Mouse (Mus musculus) MEL (cell line): ENCODE measurements at regions not wholly inside any gene's neighbourhood (a gene's known extent, or its start where the extent isn't known, plus 50 kb on each side); places are given as distances from the start of the nearest gene placed in this dataset.

Experiments
- DNase-seq: peaks from one replicate; pipeline ENCODE4 v3.0.0; 2011; ENCODE audit warnings: low read depth, low spot score
- H3K27ac ChIP-seq: 2 replicates; pipeline ENCODE4 v1.5.1; 2012; ENCODE audit warnings: low read depth, mild to moderate bottlenecking, control low read depth, low read length, moderate library complexity; ENCODE audit not compliant: control insufficient read depth
- H3K27me3 ChIP-seq, 2 experiments: fragments of 150-350 bp in 1 of 2; sonication (generic) in 1 of 2; 2 replicates each; pipeline ENCODE4 v1.6.1; 2012; ENCODE audit warnings: low read length in 2 of 2, mild to moderate bottlenecking in 2 of 2, improper control_type of control experiment in 1 of 2, moderate library complexity in 1 of 2; ENCODE audit not compliant: insufficient read depth in 2 of 2, control insufficient read depth in 1 of 2
- H3K36me3 ChIP-seq, 2 experiments: 2 replicates each; pipeline ENCODE4 v1.6.1; 2012 to 2014; ENCODE audit warnings: low read length in 2 of 2, improper control_type of control experiment in 1 of 2, inconsistent platforms in 1 of 2, mild to moderate bottlenecking in 1 of 2; ENCODE audit not compliant: insufficient read depth in 2 of 2, control insufficient read depth in 1 of 2
- H3K4me1 ChIP-seq, 2 experiments: fragments of 150-350 bp in 1 of 2; sonication (generic) in 1 of 2; 2 replicates each; pipeline ENCODE4 v1.6.1; 2012; ENCODE audit warnings: low read length in 2 of 2, improper control_type of control experiment in 1 of 2, mild to moderate bottlenecking in 1 of 2; ENCODE audit not compliant: insufficient read depth in 2 of 2, control insufficient read depth in 1 of 2
- H3K4me3 ChIP-seq, 2 experiments: fragments of 150-350 bp in 1 of 2; sonication (generic) in 1 of 2; 2 replicates each; pipeline ENCODE4 v1.5.1; 2012; ENCODE audit warnings: low read depth in 2 of 2, low read length in 2 of 2, mild to moderate bottlenecking in 2 of 2, moderate library complexity in 2 of 2, control low read depth in 1 of 2, improper control_type of control experiment in 1 of 2; ENCODE audit not compliant: control insufficient read depth in 1 of 2, insufficient read depth in 1 of 2
- H3K79me2 ChIP-seq: 2 replicates; pipeline ENCODE4 v1.6.1; 2012; ENCODE audit warnings: mild to moderate bottlenecking, low read length, moderate library complexity; ENCODE audit not compliant: control insufficient read depth, poor library complexity, insufficient read depth
- H3K9ac ChIP-seq: 2 replicates; pipeline ENCODE4 v1.6.1; 2012; ENCODE audit warnings: low read depth, mild to moderate bottlenecking, control low read depth, low read length, moderate library complexity; ENCODE audit not compliant: control insufficient read depth, poor library complexity, severe bottlenecking
- H3K9me3 ChIP-seq: fragments of 150-350 bp; sonication (generic); replicated peaks from 2 replicates; pipeline ENCODE4 v1.6.1; 2012; ENCODE audit warnings: mild to moderate bottlenecking, low read length, improper control_type of control experiment, moderate library complexity; ENCODE audit not compliant: insufficient read depth
- CHD2 ChIP-seq: IDR thresholded peaks from 2 replicates; pipeline ENCODE4 v1.6.1; 2011; ENCODE audit warnings: low read length, improper control_type of control experiment
- E2F4 ChIP-seq: IDR thresholded peaks from 2 replicates; pipeline ENCODE4 v1.6.1; 2011; ENCODE audit warnings: low read depth, low read length, improper control_type of control experiment, borderline replicate concordance
- GATA1 ChIP-seq: IDR thresholded peaks from 2 replicates; pipeline ENCODE4 v1.6.1; 2011; ENCODE audit warnings: low read depth, low read length, improper control_type of control experiment
- HCFC1 ChIP-seq: IDR thresholded peaks from 2 replicates; pipeline ENCODE4 v1.6.1; 2012; ENCODE audit warnings: low read depth, mild to moderate bottlenecking, inconsistent platforms, low read length, improper control_type of control experiment, moderate library complexity
- KAT2A ChIP-seq: conservative IDR thresholded peaks from 2 replicates; pipeline ENCODE4 v1.6.1; 2012; ENCODE audit warnings: low read depth, low read length, improper control_type of control experiment, inconsistent platforms
- MAFK ChIP-seq: IDR thresholded peaks from 2 replicates; pipeline ENCODE4 v1.6.1; 2011; ENCODE audit warnings: low read depth, mild to moderate bottlenecking, low read length, improper control_type of control experiment, borderline replicate concordance
- MXI1 ChIP-seq: IDR thresholded peaks from 2 replicates; pipeline ENCODE4 v1.6.1; 2011; ENCODE audit warnings: mild to moderate bottlenecking, low read depth, low read length, improper control_type of control experiment
- NELFE ChIP-seq: IDR thresholded peaks from 2 replicates; pipeline ENCODE4 v1.6.1; 2011; ENCODE audit warnings: low read depth, low read length, improper control_type of control experiment
- NRF1 ChIP-seq: IDR thresholded peaks from 2 replicates; pipeline ENCODE4 v1.6.1; 2014; ENCODE audit warnings: low read depth, mild to moderate bottlenecking, inconsistent platforms, low read length, improper control_type of control experiment, moderate library complexity; ENCODE audit not compliant: poor library complexity, insufficient read depth, severe bottlenecking
- POLR2A ChIP-seq, 2 experiments: IDR thresholded peaks; 2 replicates each; pipeline ENCODE4 v1.6.1; 2011 to 2012; ENCODE audit warnings: low read length in 2 of 2, mild to moderate bottlenecking in 2 of 2, control low read depth in 1 of 2, improper control_type of control experiment in 1 of 2, low read depth in 1 of 2, moderate library complexity in 1 of 2; ENCODE audit not compliant: control insufficient read depth in 1 of 2, insufficient read depth in 1 of 2, poor library complexity in 1 of 2
- POLR2AphosphoS2 ChIP-seq: IDR thresholded peaks from 2 replicates; pipeline ENCODE4 v1.6.1; 2011; ENCODE audit warnings: low read length, improper control_type of control experiment
- POLR2AphosphoS5 ChIP-seq: IDR thresholded peaks from 2 replicates; pipeline ENCODE4 v1.6.1; 2012; ENCODE audit warnings: low read depth, borderline replicate concordance, mild to moderate bottlenecking, inconsistent platforms, low read length, moderate library complexity, mixed read lengths
- RAD21 ChIP-seq: IDR thresholded peaks from 2 replicates; pipeline ENCODE4 v1.6.1; 2011; ENCODE audit warnings: mild to moderate bottlenecking, low read depth, low read length, improper control_type of control experiment
- SIN3A ChIP-seq: IDR thresholded peaks from 2 replicates; pipeline ENCODE4 v1.6.1; 2012; ENCODE audit warnings: low read length, improper control_type of control experiment, inconsistent platforms
- UBTF ChIP-seq: IDR thresholded peaks from 2 replicates; pipeline ENCODE4 v1.6.1; 2012; ENCODE audit warnings: low read depth, mild to moderate bottlenecking, inconsistent platforms, low read length, improper control_type of control experiment, moderate library complexity, borderline replicate concordance; ENCODE audit not compliant: insufficient read depth
- USF1 ChIP-seq: IDR thresholded peaks from 2 replicates; pipeline ENCODE4 v1.6.1; 2014; ENCODE audit warnings: low read depth, mild to moderate bottlenecking, inconsistent platforms, low read length, improper control_type of control experiment, moderate library complexity
- ZKSCAN1 ChIP-seq: IDR thresholded peaks from 2 replicates; pipeline ENCODE4 v1.6.1; 2012; ENCODE audit warnings: low read depth, mild to moderate bottlenecking, inconsistent platforms, low read length, improper control_type of control experiment, moderate library complexity
- ZMIZ1 ChIP-seq: IDR thresholded peaks from 2 replicates; pipeline ENCODE4 v1.6.1; 2012; ENCODE audit warnings: low read depth, mild to moderate bottlenecking, inconsistent platforms, low read length, improper control_type of control experiment, moderate library complexity

GRCm38 (mm10) chr13:118480237-118480636, 93.2 kb upstream of the Mrps30 start:
- H3K4me1 ChIP-seq, result no peaks in the 10 kb centered on the region
- no peaks in the 10 kb centered on the region for H3K36me3 ChIP-seq
- no peak for DNase-seq
- no peak overlapping the region for H3K27ac ChIP-seq
- no peak overlapping the region for H3K9ac ChIP-seq
- H3K79me2 ChIP-seq, result no peaks in the 10 kb centered on the region
- H3K9me3 ChIP-seq, result no peaks in the 10 kb centered on the region
- no peaks in the 10 kb centered on the region for H3K27me3 ChIP-seq
- no peak overlapping the region for H3K4me3 ChIP-seq
- TF ChIP-seq GATA1, result no peak
- no peak for TF ChIP-seq MXI1
- no peak for TF ChIP-seq NRF1
- TF ChIP-seq SIN3A, result no peak
- TF ChIP-seq RAD21, result no peak
- TF ChIP-seq HCFC1, result no peak
- no peak for TF ChIP-seq ZMIZ1
- TF ChIP-seq POLR2AphosphoS5, result no peak

DNA sequence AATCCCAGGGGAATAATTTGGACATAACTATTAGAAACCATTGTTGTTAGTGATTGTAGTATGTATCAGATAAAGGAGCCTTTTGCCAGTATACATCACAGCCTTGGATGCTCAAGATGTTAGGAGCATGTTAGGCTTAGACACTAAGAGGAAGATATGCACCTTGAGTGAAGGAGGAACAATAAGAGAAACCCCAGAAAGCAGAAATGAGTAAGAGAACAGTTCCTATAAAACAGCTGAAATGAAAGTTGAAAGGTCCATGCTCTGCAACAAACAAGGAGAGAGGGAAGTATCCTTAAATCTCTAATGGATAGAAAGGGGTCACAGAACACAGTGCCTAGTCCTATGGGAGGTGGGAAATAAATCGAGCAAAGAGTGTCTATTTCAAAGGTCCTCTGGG, 91.4 kb upstream of the Mrps30 start:
- Histone ChIP-seq H3K79me2 (no peaks in the 10 kb centered on the region), H3K9me3 (no peaks in the 10 kb centered on the region), H3K27ac (no peak overlapping the region), H3K4me1 (no peaks in the 10 kb centered on the region), H3K9ac (no peak overlapping the region), H3K36me3 (no peaks in the 10 kb centered on the region), H3K27me3 (no peaks in the 10 kb centered on the region), H3K4me3 (no peak overlapping the region)
- TF ChIP-seq POLR2AphosphoS2, result no peak
- TF ChIP-seq POLR2A (IDR thresholded peaks at IDR 0.05; ENCODE audit: control insufficient read depth in 1 of 2, insufficient read depth in 1 of 2, low read depth in 1 of 2, low read length in 2 of 2, poor library complexity in 1 of 2), result no peak
- no peak for TF ChIP-seq E2F4
- TF ChIP-seq MAFK, result no peak
- TF ChIP-seq POLR2AphosphoS5, result no peak
- TF ChIP-seq ZKSCAN1, result no peak
- no peak for DNase-seq

DNA sequence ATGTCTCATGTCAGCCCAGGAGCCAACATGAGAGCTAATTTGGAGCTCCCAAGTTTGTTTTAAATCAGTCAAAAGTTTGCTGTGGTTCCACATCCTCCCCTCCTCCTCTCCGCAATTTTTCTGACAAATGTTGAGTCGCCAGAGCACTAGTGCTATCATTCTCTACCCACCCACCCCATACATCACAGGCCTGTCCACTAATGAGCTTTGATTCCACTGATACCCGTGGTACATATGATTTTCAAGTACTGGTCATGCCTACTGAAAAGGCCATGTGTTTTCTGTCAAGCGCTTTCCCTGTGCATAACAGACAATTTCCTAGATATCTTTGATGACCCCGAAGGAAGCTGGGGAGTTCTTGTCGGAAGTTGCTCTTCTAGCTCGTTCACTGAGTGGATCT, 85.5 kb upstream of the Mrps30 start:
- DNase-seq, result no peak
- H3K4me3 ChIP-seq, result no peak overlapping the region
- H3K9ac ChIP-seq, result no peak overlapping the region
- H3K36me3 ChIP-seq, result no peaks in the 10 kb centered on the region
- TF ChIP-seq RAD21, result no peak
- TF ChIP-seq KAT2A, result no peak
- no peak for TF ChIP-seq NELFE
- no peak for TF ChIP-seq UBTF
- TF ChIP-seq CHD2, result no peak
- TF ChIP-seq MXI1, result no peak
- TF ChIP-seq USF1, result no peak
- no peak for TF ChIP-seq POLR2A (IDR thresholded peaks at IDR 0.05; ENCODE audit: control insufficient read depth in 1 of 2, insufficient read depth in 1 of 2, low read depth in 1 of 2, low read length in 2 of 2, poor library complexity in 1 of 2)
- no peaks in the 10 kb centered on the region for H3K4me1 ChIP-seq
- no peaks in the 10 kb centered on the region for H3K9me3 ChIP-seq
- H3K79me2 ChIP-seq, result no peaks in the 10 kb centered on the region
- H3K27ac ChIP-seq, result no peak overlapping the region
- no peaks in the 10 kb centered on the region for H3K27me3 ChIP-seq
